Mouse (Mus musculus) B cell, adult 2 months (primary cell): ENCODE results near the gene Kat8.
"Not testable (repeated sequence)": the region's sequence is repeated elsewhere in the genome, so short reads cannot be mapped to it uniquely, and the experiment has no call there.

ENCODE experiments used
- DNase-seq, 2 experiments: peaks; one replicate each; pipeline ENCODE4 v3.0.0; 2022

Gene Kat8

GRCm38 (mm10) chr7:127912190-127912871, at the start of gene Kat8:
TSS of gene Kat8 (plus strand) at chr7:127912516.
- peak; percentile 89 to 91 for DNase-seq

GRCm38 (mm10) chr7:127866434-127866833, 45.9 kb upstream of the Kat8 start:
- no peak for DNase-seq

GRCm38 (mm10) chr7:127867641-127868040, 44.7 kb upstream of the Kat8 start:
- DNase-seq: no peak

DNA sequence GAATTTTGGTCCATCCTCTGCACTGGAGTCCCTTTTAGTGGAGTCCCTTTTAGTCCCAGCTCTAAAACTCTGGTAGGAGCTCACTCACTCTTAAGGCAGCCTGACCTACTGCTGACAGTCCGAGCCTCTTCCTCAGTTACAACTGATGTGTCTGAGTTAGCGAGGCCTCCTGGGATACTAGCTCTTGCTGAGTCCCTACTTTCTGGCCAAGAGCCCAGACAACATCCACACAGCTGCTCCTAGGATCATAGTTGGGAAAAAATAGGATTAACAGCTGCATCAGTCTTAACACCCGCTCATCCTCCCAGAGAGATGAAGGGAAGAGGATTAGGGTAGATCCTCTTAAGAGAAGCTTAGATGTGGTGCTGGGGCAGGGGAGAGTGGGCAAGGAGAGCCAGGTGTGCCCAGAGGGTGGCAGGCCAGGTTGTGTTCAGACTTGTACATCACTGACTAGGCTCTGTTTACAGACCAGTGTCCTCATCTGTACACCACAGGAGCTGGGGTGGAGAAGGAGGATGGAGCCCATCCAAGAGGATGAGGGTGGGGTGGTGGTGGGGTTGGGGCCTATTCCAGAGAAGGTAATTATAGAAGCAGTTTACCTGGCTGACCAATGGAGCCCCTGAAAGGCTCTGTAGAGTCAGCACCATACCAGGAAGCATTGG, 43.0 kb upstream of the Kat8 start:
- DNase-seq: no peak

DNA sequence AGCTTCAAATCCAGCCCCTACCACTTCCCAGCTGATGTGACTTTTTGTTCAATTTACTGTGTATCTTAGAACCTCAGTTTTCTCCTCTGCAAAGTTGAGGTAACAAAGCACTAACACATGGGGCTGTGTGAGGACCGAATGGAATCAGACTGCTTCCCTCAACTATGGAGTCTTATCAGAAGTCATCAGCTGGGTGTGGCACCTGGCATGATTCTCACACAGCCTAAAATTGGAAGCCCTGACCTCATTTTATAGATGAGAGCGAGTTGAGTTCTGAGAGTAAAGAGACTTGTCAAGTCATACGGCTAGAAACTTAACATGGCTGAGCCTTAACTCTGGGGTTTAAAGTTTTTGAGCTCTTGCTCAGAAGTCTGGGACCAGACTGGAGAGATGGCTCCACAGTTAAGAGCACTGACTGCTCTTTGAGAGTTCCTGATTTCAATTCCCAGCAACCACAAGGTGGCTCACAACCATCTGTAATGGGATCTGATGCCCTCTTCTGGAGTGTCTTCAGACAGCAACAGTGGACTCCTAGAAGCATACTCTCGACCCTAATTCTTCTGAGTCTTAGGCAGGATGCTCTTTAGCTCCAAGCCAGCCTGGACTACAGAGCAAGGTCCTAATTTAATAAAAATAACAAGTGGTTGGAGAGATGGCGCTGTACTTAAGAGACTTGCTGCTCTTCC, 42.0 kb upstream of the Kat8 start:
- DNase-seq: peak in 1 of 2 experiments; percentile 14

GRCm38 (mm10) chr7:127874812-127875626, 37.3 kb upstream of the Kat8 start:
- no peak for DNase-seq

DNA sequence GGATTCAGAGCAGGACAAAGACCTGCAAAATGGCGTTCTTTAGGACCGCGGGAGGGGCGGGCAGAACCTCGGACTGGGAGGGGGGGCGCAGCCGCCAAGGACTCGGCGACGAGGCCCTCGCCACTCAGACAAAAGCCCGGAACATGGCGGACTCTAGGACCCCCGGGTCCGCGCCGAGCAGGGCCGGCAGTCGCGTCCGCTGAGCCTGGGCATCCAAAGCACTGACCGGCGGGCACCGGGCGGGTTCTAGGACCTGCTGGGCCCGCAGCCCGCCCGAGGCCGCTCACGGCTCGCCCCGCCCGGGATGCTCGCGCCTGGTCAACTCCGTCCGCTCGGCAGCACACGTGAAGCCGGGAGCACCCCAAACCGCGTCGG, 36.7 kb upstream of the Kat8 start:
- peak; percentile 90 to 91 for DNase-seq

DNA sequence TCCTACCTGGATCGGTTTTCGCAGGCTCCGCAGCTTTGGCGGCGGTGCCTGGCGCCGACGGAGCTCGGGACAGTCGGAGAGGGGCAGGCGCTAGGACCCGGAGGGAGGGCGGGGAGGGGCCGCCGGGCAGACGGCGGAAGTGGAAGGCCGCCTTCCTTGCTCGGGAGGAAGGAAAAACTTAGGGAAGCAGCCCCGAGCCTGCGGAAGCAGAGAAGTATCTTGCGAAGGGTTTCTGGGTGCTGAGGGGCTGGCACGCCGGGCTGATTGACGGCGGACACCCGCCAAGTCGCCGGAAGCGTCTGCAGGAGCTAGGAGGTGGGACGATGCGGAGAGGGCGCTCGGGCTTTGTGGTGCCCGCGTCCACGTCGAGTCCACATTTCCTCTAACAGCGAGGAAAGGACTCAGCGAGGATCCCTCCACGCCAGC, 36.3 kb upstream of the Kat8 start, which contains the start of gene Zfp646:
TSS of gene Zfp646 (plus strand) at position 181 of the 426 bp plus-strand sequence.
- peak; percentile 73 to 80 for DNase-seq

DNA sequence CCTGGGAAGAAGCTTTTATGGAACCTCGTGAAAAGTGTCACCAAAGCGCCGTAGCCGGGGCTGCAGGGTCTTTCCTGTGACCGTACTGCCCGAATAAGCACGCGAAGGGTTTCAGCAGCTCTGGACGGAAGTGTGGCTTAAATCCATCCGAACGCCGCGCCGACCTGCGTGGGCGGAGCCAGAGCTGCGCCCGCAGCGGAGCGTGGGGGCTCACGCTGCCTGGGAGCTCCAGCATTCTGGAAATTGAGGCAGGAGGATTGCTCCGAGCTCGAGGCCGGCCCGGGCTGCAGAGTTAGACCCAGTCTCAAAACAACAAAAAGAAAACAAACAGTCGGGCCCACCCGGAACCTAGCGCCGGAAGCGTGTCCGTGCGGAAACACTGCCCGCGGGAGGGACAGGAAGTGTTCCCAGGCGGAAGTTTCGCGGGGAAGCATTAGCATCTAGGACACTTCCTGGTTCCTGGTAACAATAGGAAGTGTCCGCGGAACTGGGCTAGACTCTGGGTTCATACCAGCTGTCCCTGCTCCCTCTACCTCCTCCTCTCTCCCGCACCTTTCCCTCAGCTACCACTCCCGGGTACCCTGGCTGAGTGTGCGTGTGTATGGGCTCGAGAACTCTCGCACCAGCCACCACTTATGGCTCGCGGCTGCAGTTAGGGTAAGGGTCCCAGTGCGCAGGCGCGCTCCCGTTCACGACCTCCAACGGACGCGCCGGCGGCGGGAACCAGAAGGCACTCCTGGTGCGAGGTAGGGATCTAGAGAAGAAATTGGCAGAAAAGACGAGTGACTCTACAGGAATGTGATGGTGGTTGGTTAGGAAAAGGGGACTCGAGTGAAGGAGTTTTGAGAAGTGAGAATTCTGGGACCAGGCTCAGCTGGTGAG, 35.6 kb upstream of the Kat8 start, which contains the start of gene Zfp668:
TSS of gene Zfp668 (minus strand) at position 362 of the 882 bp plus-strand sequence.
- peak; percentile 92 for DNase-seq

GRCm38 (mm10) chr7:127879301-127879700, 33.0 kb upstream of the Kat8 start:
- no peak for DNase-seq

- no peak for DNase-seq
Observed at GRCm38 (mm10) chr7:127880431-127880830, 31.9 kb upstream of the Kat8 start.

GRCm38 (mm10) chr7:127885951-127886350, 26.4 kb upstream of the Kat8 start:
- no peak for DNase-seq

DNA sequence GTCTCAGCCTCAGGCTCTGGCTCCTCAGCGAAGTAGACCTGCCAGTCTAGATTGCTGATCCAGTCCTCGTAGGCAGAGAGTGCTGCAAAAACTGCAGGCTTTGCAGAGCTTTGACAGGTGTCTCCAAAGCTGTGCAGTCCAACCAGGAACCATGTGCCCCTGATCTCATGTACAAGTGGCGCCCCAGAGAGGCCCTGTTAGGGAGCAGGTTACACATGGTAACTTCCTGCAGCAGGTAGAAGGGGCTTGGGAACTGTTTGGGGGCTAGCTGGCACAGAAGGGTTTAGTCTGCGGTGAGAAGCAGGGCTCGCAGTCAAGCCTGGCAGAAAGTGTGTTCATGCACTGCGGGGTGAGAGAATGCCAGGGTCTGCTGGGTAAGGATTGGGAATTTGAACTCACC, 25.8 kb upstream of the Kat8 start:
- DNase-seq: no peak

DNA sequence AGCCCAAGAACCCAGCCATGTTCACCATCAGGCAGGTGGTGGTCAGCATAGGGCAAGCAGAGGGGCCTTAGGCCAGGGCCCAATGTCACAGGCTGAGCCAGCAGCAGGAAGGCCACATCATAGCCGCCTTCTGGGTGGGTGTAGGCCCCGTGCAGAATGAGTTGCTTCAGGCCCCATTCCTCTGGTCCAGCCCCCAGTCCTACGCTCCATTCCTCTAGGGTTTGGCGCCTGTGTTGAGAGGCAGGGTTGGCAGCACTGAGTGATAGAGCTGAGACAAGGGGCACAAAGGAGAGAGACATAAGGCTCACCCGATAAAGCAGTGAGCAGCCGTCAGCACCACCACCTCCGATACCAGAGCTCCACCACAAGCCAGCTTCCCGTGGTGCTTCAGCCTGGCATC, 25.1 kb upstream of the Kat8 start:
- DNase-seq: no peak

- no peak for DNase-seq
Observed at GRCm38 (mm10) chr7:127887781-127888180, 24.5 kb upstream of the Kat8 start.

DNA sequence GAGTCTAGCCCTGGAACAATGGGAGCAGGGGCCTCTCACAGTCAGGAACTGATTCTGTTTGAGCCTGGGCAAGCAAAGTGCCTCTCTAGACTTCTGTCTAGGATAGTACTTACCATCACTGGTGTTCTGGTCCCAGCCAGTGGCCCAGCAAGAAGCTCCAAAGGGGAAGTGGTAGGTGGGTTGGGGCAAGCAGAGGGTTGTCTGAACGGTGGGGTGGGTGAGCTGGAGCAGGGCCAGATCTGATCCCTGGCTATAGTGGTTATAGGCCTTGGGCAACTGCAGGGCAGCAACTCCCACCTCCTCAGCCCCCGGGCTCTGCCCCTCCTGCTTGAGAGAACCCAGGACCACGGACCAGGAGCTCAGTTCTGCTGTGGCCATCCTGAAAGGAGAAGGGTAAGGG, 23.5 kb upstream of the Kat8 start:
- no peak for DNase-seq

GRCm38 (mm10) chr7:127890798-127891197, 21.5 kb upstream of the Kat8 start, which contains the start of gene Prss53:
TSS of gene Prss53 (minus strand) at chr7:127890970.
- DNase-seq: no peak

DNA sequence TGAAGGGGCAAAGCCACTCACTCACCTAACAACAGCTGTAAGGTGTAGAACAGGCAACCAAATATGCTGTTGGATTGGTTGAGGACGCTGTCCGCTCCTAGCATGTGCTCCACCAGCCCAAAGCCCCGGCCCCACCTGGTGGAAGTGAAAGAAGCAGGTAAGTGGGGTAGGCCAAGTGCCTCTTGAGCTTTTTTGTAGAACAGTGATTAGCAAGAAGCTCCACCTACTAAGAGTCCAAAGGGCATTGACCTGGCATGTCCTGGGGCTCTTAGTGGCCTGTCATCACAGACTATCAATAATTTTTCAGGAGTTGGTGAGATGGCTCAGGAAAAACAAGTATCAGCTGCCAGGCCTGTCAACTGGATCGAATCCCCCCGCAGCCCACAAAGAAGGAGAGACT, 17.8 kb upstream of the Kat8 start:
- no peak for DNase-seq

DNA sequence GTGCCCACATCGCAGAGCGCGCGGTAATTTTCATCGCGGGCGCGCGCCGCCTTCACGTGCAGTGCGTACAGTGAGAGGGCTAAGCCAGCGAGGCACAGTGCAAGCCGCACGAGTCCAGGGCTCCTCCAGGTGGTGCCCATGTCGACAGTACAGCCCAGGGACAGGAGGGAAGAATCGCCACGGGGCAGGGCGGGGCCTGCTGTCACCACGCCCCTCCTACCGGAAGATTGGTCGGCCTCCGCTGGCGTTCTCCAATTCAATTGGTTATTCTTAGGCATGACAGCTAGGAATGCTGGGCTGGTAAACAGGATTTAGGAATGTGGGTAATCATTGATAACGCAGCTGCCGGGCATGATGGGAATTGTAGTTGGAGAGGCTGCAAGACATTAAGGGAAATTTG, 16.9 kb upstream of the Kat8 start, which contains the start of the genes Gm21974 and Vkorc1:
TSS of gene Gm21974 (minus strand) at position 13 of the 400 bp plus-strand sequence.
TSS of gene Vkorc1 (minus strand) at position 176 of the 400 bp plus-strand sequence.
- DNase-seq: peak; percentile 89 to 91

DNA sequence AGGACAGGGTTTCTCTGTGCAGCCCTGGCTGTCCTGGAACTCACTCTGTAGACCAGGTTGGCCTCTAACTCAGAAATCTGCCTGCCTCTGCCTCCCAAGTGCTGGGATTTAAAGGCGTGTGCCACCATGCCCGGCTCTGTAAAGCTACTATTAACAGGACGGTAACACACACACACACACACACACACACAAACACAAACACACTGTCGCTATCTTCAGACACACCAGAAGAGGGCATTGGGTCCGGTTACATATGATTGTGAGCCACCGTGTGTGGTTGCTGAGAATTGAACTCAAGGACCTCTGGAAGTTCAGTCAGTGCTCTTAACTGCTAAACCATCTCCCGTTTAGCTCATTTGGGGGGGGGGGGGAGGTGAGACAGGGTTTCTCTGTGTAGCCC, 16.4 kb upstream of the Kat8 start:
- DNase-seq: not testable (repeated sequence)

- peak; percentile 83 to 87 for DNase-seq
Observed at GRCm38 (mm10) chr7:127896384-127896783, 15.9 kb upstream of the Kat8 start.

- DNase-seq: no peak
Observed at GRCm38 (mm10) chr7:127897542-127897941, 14.8 kb upstream of the Kat8 start.
